Mouse (Mus musculus): ENCODE measurements around the gene Olfr1160.
"Not testable (repeated sequence)": the region's sequence is repeated elsewhere in the genome, so short reads cannot be mapped to it uniquely, and the experiment has no call there.

Gene Olfr1160

GRCm38 (mm10) chr2:88007515-88008318, at the start of gene Olfr1160:
Gene Olfr1160, minus strand, starts transcription at chr2:88008268.
- no peak for DNase-seq (ENCODE audit: extremely low read depth, low read depth)

- no peak for DNase-seq (ENCODE audit: extremely low read depth, low read depth)
These were observed 43.0 kb upstream of the Olfr1160 start, which contains the start of gene Olfr1162 for GRCm38 (mm10) chr2:88051029-88051428. Gene Olfr1162, minus strand, starts transcription at chr2:88051129.

- no peak for DNase-seq (ENCODE audit: extremely low read depth, low read depth)
These were observed 29.5 kb upstream of the Olfr1160 start, which contains the start of gene Olfr73 for GRCm38 (mm10) chr2:88037599-88037998. Gene Olfr73, minus strand, starts transcription at chr2:88037699.

DNA sequence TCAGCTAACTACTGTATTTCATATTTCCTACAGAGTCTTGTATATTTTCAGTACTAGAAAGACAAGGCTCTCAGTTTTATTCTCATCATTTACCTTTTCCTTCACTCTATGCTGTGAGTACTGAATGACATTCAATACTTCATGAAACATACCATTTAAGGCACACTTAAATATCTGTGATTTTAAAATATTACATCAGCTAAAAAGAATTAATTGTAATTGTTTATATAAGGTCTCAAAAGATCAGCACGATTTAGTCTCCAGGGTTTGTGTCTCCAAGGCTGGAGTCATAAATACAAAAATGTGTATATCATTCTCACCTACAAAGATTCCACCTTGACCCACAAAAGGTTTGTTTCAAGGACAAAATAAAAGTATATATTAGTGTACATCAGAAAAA, 14.4 kb upstream of the Olfr1160 start, which contains the start of gene Olfr1161:
Olfr1161 (plus strand) TSS at position 301 of the 400 bp plus-strand sequence.
- not testable (repeated sequence) for DNase-seq (ENCODE audit: extremely low read depth, low read depth)

GRCm38 (mm10) chr2:87989813-87990212, 18.3 kb downstream of the Olfr1160 start, which contains the start of gene Olfr1158:
Gene Olfr1158, plus strand, starts transcription at chr2:87990113.
- DNase-seq (ENCODE audit: extremely low read depth, low read depth): no peak

GRCm38 (mm10) chr2:87974563-87974962, 33.5 kb downstream of the Olfr1160 start, which contains the start of gene Olfr74:
Gene Olfr74, minus strand, starts transcription at chr2:87974663.
- no peak for DNase-seq (ENCODE audit: extremely low read depth, low read depth)

GRCm38 (mm10) chr2:87968199-87968598, 39.9 kb downstream of the Olfr1160 start, which contains the start of gene Olfr1157:
Gene Olfr1157, minus strand, starts transcription at chr2:87968299.
- no peak for DNase-seq (ENCODE audit: extremely low read depth, low read depth)

DNA sequence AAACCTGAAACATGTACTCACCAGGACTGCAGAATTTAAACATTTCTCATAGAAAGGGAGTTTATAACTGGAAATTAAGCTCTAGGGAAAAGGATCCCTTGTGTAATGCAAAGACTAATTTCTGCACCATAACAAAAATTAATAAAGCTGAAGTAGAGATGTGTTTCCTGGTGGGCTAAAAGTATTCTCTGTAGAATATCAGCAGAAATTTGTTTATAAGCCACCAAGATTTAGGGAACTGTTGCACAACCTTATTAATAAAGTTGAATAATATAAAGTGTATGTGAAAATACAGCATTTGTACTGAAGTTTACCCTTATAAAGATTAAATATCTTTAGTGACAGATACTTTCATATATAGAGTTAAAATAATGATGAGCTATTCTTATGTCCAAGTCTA, 55.1 kb downstream of the Olfr1160 start, which contains the start of gene Olfr1156:
Olfr1156 (minus strand) TSS at position 101 of the 400 bp plus-strand sequence.
- DNase-seq (ENCODE audit: extremely low read depth, low read depth): no peak

All from MEL-GATA-1-ER (cell line).